Mouse (Mus musculus): ENCODE data around the gene Gm28729. TPM values are rescaled to one million over a fixed set of nuclear protein-coding genes. Genes with fewer than 3 reads are reported as not detected.
A peak's percentile ranks its signal among the peaks of the same experiment; 100 is the strongest.
"Not testable (repeated sequence)": the region's sequence is repeated elsewhere in the genome, so short reads cannot be mapped to it uniquely, and the experiment has no call there.

Gene Gm28729
- polyA plus RNA-seq, 1 experiment from 2014 or later: not detected

GRCm38 (mm10) chr9:96516806-96517205 lies 8.3 kb downstream of the Gm28729 start:
- WGBS: 75% methylated on average over 3 of the region's 3 CpGs
- Histone ChIP-seq H3K4me1 (no peaks in the 10 kb centered on the region), H3K27ac (replicated peaks) (no peak overlapping the region), H3K9ac (replicated peaks) (no peak overlapping the region), H3K9me3 (no peaks in the 10 kb centered on the region), H3K4me2 (replicated peaks) (no peak overlapping the region), H3K4me3 (no peak overlapping the region), H3K36me3 (no peaks in the 10 kb centered on the region), H3K27me3 (no peaks in the 10 kb centered on the region)
- ATAC-seq (ENCODE audit: low FRiP score, low read depth): no peak

DNA sequence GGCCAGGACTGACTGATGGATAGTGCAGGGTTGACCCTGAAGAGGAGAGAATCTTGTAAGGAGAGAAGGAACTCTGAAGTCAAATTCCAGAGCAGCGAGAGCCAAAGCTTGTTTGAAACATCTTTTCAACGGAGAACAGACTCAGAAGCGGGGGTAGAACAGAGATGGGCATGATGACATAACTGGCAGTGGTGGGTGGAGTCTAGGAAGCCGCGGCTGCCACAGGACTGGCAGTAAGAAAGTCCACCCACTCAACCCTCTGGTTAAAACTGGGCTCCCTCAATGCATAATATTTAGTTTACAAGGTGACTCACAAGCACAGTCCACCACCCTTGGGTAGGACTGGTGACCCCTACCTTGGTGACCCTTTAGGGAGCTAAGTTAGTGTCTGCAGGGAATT lies 9.3 kb downstream of the Gm28729 start:
- 81% methylated on average over 5 of the region's 5 CpGs for WGBS
- Histone ChIP-seq H3K27ac (replicated peaks) (no peak overlapping the region), H3K4me1 (no peaks in the 10 kb centered on the region), H3K27me3 (no peaks in the 10 kb centered on the region), H3K9me3 (no peaks in the 10 kb centered on the region), H3K36me3 (no peaks in the 10 kb centered on the region), H3K9ac (replicated peaks) (no peak overlapping the region), H3K4me3 (no peak overlapping the region), H3K4me2 (replicated peaks) (no peak overlapping the region)
- ATAC-seq (ENCODE audit: low FRiP score, low read depth): no peak

GRCm38 (mm10) chr9:96514278-96514677 lies 10.8 kb downstream of the Gm28729 start:
- Histone ChIP-seq H3K4me2 (replicated peaks) (no peak overlapping the region), H3K27ac (replicated peaks) (no peak overlapping the region), H3K4me3 (no peak overlapping the region), H3K36me3 (no peaks in the 10 kb centered on the region), H3K9ac (replicated peaks) (no peak overlapping the region), H3K4me1 (no peaks in the 10 kb centered on the region), H3K9me3 (no peaks in the 10 kb centered on the region), H3K27me3 (no peaks in the 10 kb centered on the region)
- ATAC-seq (ENCODE audit: low FRiP score, low read depth): no peak
- WGBS: 83% methylated on average over 5 of the region's 5 CpGs

GRCm38 (mm10) chr9:96506011-96506498 lies 19.0 kb downstream of the Gm28729 start:
- peak overlapping the region; percentile 26; the same call in 1 of the 2 replicates for H3K27ac ChIP-seq (replicated peaks)
- H3K4me3 ChIP-seq: 0 out of 2 replicates have a peak overlapping the region, but pooled peaks have one; percentile 17

GRCm38 (mm10) chr9:96505156-96505555 lies 19.9 kb downstream of the Gm28729 start:
- peaks cover 7% of the 10 kb centered on the region for H3K4me1 ChIP-seq
- 91% methylated on average over 4 of the region's 4 CpGs for WGBS
- H3K9ac ChIP-seq (replicated peaks): no peak overlapping the region
- H3K4me3 ChIP-seq: no peak overlapping the region
- H3K9me3 ChIP-seq: no peaks in the 10 kb centered on the region
- H3K4me2 ChIP-seq (replicated peaks): no peak overlapping the region
- ATAC-seq (ENCODE audit: low FRiP score, low read depth): no peak
- no peak overlapping the region for H3K27ac ChIP-seq (replicated peaks)
- H3K27me3 ChIP-seq: no peaks in the 10 kb centered on the region
- no peaks in the 10 kb centered on the region for H3K36me3 ChIP-seq

More at GRCm38 (mm10) chr9:96506011-96506498, 19.0 kb downstream of the Gm28729 start:
- ATAC-seq (ENCODE audit: low FRiP score, low read depth): peak; percentile 94
- H3K27me3 ChIP-seq: no peaks in the 10 kb centered on the region
- 24% methylated on average over 10 of the region's 10 CpGs for WGBS
- H3K4me2 ChIP-seq (replicated peaks): peak overlapping the region; percentile 44
- no peak overlapping the region; the same call in 1 of the 2 replicates for H3K9ac ChIP-seq (replicated peaks)
- peaks cover 7% of the 10 kb centered on the region for H3K4me1 ChIP-seq
- no peaks in the 10 kb centered on the region for H3K36me3 ChIP-seq
- H3K9me3 ChIP-seq: no peaks in the 10 kb centered on the region

DNA sequence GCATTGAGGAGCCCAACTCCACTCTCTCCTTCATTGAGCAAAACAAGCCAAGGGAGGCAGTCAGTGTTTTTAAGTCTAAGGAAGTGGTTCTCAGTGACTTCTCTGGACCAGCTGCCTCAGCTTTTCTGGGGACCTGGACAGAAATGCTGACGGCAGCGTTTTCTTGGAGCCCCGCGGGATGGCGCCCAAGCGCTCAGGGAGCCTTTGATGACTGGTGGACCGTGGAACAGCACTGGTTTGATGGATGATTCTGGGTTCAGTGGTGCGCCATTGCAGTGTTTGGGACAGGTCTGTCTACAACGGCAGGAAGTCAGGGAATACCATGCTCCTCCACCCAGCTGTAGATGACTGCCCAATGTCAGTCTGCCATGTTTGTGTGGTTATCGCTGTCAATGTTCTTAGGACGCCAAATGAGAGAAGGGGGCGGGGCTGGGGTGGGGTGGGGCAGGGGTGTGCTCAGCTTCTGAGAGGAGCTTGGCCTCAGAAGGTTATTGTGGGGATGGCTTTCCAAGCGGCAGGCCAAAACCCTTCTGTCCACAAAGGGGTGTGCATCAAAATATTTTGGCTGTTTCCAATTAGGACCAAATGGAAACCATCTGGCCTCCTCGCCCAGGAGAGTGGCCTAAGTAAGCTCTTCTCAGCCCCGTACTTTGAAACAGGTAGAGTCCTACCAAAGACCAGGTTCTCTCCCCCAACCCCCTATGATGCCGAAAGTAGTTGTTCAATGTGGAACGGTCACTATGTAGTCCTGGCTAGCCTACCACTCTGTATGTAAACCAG lies 20.8 kb downstream of the Gm28729 start:
- Histone ChIP-seq H3K4me2 (replicated peaks) (no peak overlapping the region), H3K4me3 (no peak overlapping the region), H3K9me3 (no peaks in the 10 kb centered on the region; the same call in 1 of the 2 replicates), H3K27me3 (no peaks in the 10 kb centered on the region), H3K27ac (replicated peaks) (no peak overlapping the region), H3K9ac (replicated peaks) (no peak overlapping the region), H3K4me1 (peaks cover 7% of the 10 kb centered on the region), H3K36me3 (no peaks in the 10 kb centered on the region)
- WGBS: 86% methylated on average over 17 of the region's 17 CpGs
- ATAC-seq (ENCODE audit: low FRiP score, low read depth): no peak

- peaks cover 7% of the 10 kb centered on the region for H3K4me1 ChIP-seq
- no peaks in the 10 kb centered on the region for H3K36me3 ChIP-seq
- no peaks in the 10 kb centered on the region for H3K27me3 ChIP-seq
- H3K4me3 ChIP-seq: no peak overlapping the region
- H3K27ac ChIP-seq (replicated peaks): no peak overlapping the region
- H3K4me2 ChIP-seq (replicated peaks): no peak overlapping the region
- no peak overlapping the region for H3K9ac ChIP-seq (replicated peaks)
- ATAC-seq (ENCODE audit: low FRiP score, low read depth): no peak
- WGBS: 81% methylated on average over 6 of the region's 6 CpGs
- H3K9me3 ChIP-seq: no peaks in the 10 kb centered on the region; the same call in 1 of the 2 replicates
Measured at GRCm38 (mm10) chr9:96502856-96503610, 22.0 kb downstream of the Gm28729 start.

DNA sequence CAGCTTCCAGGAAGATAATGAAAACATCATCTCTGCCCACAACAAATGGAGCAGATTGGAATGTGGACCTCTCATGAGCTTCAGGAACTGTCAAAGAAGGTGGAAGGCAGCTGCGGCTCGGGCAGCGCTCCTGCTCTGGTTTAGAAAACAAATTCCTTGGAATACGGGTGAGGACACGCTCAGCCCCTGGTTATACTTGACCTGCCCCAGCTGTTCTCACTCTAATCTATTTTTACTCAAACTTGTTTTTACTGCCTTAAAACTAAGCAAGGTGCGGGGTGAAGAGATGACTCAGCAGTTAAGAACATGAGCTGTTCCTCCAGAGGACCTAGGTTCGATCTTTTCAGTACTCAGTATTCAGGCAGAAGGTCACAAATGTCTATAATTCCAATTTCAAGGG lies 23.8 kb downstream of the Gm28729 start:
- Histone ChIP-seq H3K27me3 (no peaks in the 10 kb centered on the region), H3K27ac (replicated peaks) (no peak overlapping the region), H3K36me3 (no peaks in the 10 kb centered on the region), H3K9ac (replicated peaks) (no peak overlapping the region), H3K4me3 (no peak overlapping the region), H3K9me3 (no peaks in the 10 kb centered on the region; the same call in 1 of the 2 replicates), H3K4me1 (peaks cover 5% of the 10 kb centered on the region), H3K4me2 (replicated peaks) (no peak overlapping the region)
- WGBS: 85% methylated on average over 7 of the region's 7 CpGs
- ATAC-seq (ENCODE audit: low FRiP score, low read depth): no peak

GRCm38 (mm10) chr9:96493212-96493611 lies 31.9 kb downstream of the Gm28729 start:
- WGBS: 49% methylated on average over 3 of the region's 3 CpGs
- no peak overlapping the region for H3K9ac ChIP-seq (replicated peaks)
- no peak overlapping the region for H3K4me3 ChIP-seq
- H3K27ac ChIP-seq (replicated peaks): no peak overlapping the region
- no peak overlapping the region for H3K4me2 ChIP-seq (replicated peaks)
- H3K4me1 ChIP-seq: no peaks in the 10 kb centered on the region
- no peaks in the 10 kb centered on the region for H3K36me3 ChIP-seq
- no peaks in the 10 kb centered on the region for H3K27me3 ChIP-seq
- no peak for ATAC-seq (ENCODE audit: low FRiP score, low read depth)
- H3K9me3 ChIP-seq: no peaks in the 10 kb centered on the region

GRCm38 (mm10) chr9:96491810-96492209 lies 33.3 kb downstream of the Gm28729 start:
- no peak overlapping the region for H3K9ac ChIP-seq (replicated peaks)
- H3K27ac ChIP-seq (replicated peaks): no peak overlapping the region
- no peak for ATAC-seq (ENCODE audit: low FRiP score, low read depth)
- H3K9me3 ChIP-seq: no peaks in the 10 kb centered on the region
- no peaks in the 10 kb centered on the region for H3K36me3 ChIP-seq
- no peaks in the 10 kb centered on the region for H3K4me1 ChIP-seq
- H3K4me3 ChIP-seq: no peak overlapping the region
- 38% methylated on average over 12 of the region's 12 CpGs for WGBS
- 0 out of 2 replicates have a peak overlapping the region, but pooled peaks have one; percentile 12 for H3K4me2 ChIP-seq (replicated peaks)
- H3K27me3 ChIP-seq: no peaks in the 10 kb centered on the region

- H3K27me3 ChIP-seq; H3K9me3 ChIP-seq; H3K4me3 ChIP-seq; H3K27ac ChIP-seq (replicated peaks); H3K4me2 ChIP-seq (replicated peaks); H3K9ac ChIP-seq (replicated peaks); ATAC-seq (ENCODE audit: low FRiP score, low read depth); H3K36me3 ChIP-seq; H3K4me1 ChIP-seq: not testable (repeated sequence)
- 93% methylated on average over 5 of the region's 5 CpGs for WGBS
Measured at GRCm38 (mm10) chr9:96487869-96488268, 37.2 kb downstream of the Gm28729 start.

DNA sequence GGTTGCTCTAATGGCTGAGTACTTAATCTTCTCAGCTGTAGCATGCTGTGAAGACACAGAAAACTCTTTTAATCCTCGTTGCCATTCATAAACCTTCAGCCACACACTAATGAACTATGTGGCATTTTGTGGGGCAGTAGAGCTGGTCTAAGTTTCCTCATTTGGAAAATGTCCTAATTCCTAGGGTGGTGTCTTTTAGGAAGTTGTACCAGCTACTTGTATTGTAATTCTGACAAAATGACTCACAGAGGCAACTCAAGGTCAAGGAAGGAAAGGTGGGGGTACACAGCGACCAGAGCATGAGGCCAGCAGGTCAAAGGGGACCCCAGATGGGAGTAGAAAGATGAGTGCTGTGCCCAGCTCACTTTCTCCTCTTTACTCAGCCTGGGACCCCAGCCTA lies 41.4 kb downstream of the Gm28729 start:
- H3K36me3 ChIP-seq: no peaks in the 10 kb centered on the region
- 55% methylated on average over 2 of the region's 2 CpGs for WGBS
- 0 out of 2 replicates have a peak, but pooled peaks cover 2% of the 10 kb centered on the region for H3K4me1 ChIP-seq
- H3K9me3 ChIP-seq: no peaks in the 10 kb centered on the region
- no peak for ATAC-seq (ENCODE audit: low FRiP score, low read depth)
- H3K27me3 ChIP-seq: 0 out of 2 replicates have a peak, but pooled peaks cover 4% of the 10 kb centered on the region
- no peak overlapping the region for H3K9ac ChIP-seq (replicated peaks)
- H3K27ac ChIP-seq (replicated peaks): no peak overlapping the region
- no peak overlapping the region for H3K4me2 ChIP-seq (replicated peaks)
- no peak overlapping the region for H3K4me3 ChIP-seq
